Mouse (Mus musculus) cortical plate, adult 2 months (tissue): ENCODE data around the gene Olfm1. TPM values are rescaled to one million over a fixed set of nuclear protein-coding genes. Genes with fewer than 3 reads are reported as not detected.

Experiments used
- H3K27ac ChIP-seq: fragments of 200-500 bp; 2 replicates; pipeline ENCODE4 v1.5.1; 2012; ENCODE audit warnings: low read length, control low read depth, inconsistent platforms; ENCODE audit not compliant: insufficient read depth
- H3K4me1 ChIP-seq: fragments of 200-500 bp; 2 replicates; pipeline ENCODE4 v1.6.1; 2011; ENCODE audit warnings: low read length; ENCODE audit not compliant: control insufficient read depth, insufficient read depth
- H3K4me3 ChIP-seq: fragments of 200-500 bp; 2 replicates; pipeline ENCODE4 v1.5.1; 2011; ENCODE audit warnings: mild to moderate bottlenecking, low read length, control low read depth; ENCODE audit not compliant: insufficient read depth
- CTCF ChIP-seq: fragments of 200-500 bp; IDR thresholded peaks from 2 replicates; pipeline ENCODE4 v1.5.1; 2011; ENCODE audit warnings: mild to moderate bottlenecking, control low read depth, low read length; ENCODE audit not compliant: insufficient read depth; ENCODE audit errors: extremely low read depth
- POLR2A ChIP-seq: fragments of 200-500 bp; IDR thresholded peaks from 2 replicates; pipeline ENCODE4 v1.6.1; 2011; ENCODE audit warnings: mild to moderate bottlenecking, low read length, control low read depth; ENCODE audit not compliant: insufficient read depth; ENCODE audit errors: extremely low read depth
- polyA plus RNA-seq: library from polyadenylated mRNA; depleted of rRNA; stranded (reverse); fragments of >200 nt; gene quantifications from 2 replicates; pipeline ENCODE4 v1.2.3, GENCODE M21; 2012

Gene Olfm1
- polyA plus RNA-seq, 1 experiment = 1,426 TPM

GRCm38 (mm10) chr2:28246110-28246653, 53.4 kb downstream of the Olfm1 start:
- Histone ChIP-seq H3K4me1 (peaks cover 13% of the 10 kb centered on the region), H3K27ac (no peak overlapping the region), H3K4me3 (no peak overlapping the region)
- TF ChIP-seq CTCF (no peak), POLR2A (no peak)

DNA sequence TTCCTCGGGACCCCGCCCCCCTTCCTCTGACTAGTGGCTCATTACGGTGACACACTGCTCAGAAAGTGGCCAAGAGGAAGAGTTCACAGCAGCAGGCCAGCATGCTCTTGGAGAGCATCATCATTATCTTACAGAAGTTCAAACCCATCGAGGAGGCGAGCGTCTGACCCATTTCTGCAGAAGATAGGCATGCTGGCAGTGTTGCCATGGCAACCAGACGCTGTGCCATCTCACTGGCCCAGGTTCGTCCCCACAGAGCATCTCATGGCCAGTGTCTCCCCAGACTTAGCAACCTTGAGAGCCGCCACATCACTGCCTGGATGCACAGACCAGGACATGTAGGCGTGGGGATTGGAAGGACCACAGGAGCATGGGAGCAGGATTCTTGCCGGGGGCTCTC, 54.3 kb downstream of the Olfm1 start:
- Histone ChIP-seq H3K4me3 (no peak overlapping the region), H3K4me1 (peaks cover 13% of the 10 kb centered on the region), H3K27ac (no peak overlapping the region)
- TF ChIP-seq CTCF = no peak
- no peak for TF ChIP-seq POLR2A

DNA sequence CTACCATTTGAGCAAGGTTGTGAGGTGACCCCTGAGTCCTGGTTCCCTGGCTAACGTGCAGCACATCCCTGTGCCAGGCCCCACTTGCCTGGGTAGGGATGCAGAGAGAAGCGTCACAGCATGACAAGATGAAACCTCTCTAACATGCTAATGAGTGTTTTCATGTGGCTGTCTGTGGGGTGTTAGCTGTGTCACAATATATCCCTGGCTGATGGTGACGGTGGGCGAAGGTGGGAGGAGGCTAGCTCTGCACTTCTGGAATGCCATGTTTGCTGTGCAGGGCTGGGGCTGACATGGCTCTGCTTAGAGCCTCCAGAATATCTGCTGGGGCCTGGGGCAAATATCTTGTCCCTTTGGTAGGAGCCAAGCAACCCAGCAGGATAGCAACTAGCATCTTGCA, 59.8 kb downstream of the Olfm1 start:
- TF ChIP-seq POLR2A (no peak), CTCF (no peak)
- Histone ChIP-seq H3K4me1 (peaks cover 4% of the 10 kb centered on the region; the same call in 1 of the 2 replicates), H3K27ac (no peak overlapping the region), H3K4me3 (no peak overlapping the region)

GRCm38 (mm10) chr2:28256029-28256428, 63.2 kb downstream of the Olfm1 start:
- Histone ChIP-seq H3K27ac (peak overlapping the region; percentile 1; the same call in 1 of the 2 replicates), H3K4me1 (peaks cover 4% of the 10 kb centered on the region), H3K4me3 (no peak overlapping the region)
- TF ChIP-seq POLR2A (no peak), CTCF (no peak)

- H3K4me3 ChIP-seq = no peak overlapping the region
- peaks cover 3% of the 10 kb centered on the region; the same call in 1 of the 2 replicates for H3K4me1 ChIP-seq
- TF ChIP-seq POLR2A = no peak
- TF ChIP-seq CTCF = no peak
- H3K27ac ChIP-seq = no peak overlapping the region
These were observed 68.6 kb downstream of the Olfm1 start for GRCm38 (mm10) chr2:28261438-28261837.

DNA sequence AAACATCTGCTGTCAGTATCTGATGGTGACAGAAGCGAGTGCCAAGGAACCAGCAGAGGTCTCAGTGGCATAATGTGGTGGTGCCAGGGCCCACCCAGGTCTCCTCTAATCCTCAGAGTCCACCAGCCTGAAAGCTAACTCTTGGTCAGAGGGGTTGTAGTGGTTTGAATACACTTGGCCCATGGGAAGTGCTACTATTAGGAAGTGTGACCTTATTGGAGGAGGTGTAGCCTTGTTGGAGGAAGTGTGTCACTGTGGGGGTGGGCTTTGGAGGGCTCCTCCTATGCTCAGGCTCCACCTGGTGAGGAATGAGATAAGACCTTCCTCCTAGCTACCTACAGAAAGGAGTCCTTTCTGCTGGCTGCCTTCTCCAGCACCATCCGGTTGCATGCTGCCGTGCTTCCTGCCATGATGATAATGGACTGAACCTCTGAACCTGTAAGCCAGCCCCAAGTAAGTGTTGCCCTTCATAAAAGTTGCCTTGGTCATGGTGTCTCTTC, 75.0 kb downstream of the Olfm1 start:
- Histone ChIP-seq H3K4me3 (no peak overlapping the region), H3K4me1 (peaks cover 5% of the 10 kb centered on the region), H3K27ac (no peak overlapping the region)
- TF ChIP-seq POLR2A (no peak), CTCF (no peak)

DNA sequence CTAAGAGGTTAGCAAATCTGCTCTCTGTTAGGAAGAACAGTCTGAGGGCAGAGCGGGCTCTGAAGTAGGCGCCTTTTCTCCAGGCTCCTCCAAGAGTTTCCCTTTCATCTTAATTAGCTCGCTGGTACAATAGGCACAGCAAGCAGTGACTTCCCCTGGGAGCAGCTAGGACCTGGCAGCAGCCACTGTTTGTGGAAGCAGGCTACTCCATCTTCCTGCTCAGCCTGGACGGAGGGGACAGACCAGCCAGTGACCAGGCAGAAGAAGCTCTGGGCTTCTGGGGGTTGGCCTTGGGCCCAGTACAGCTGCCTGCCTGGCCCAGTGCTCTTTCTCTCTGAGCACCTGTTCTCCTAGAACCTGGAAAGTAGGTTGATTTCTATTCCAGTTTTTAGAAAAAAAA, 77.8 kb downstream of the Olfm1 start:
- H3K27ac ChIP-seq = no peak overlapping the region
- no peak overlapping the region for H3K4me3 ChIP-seq
- H3K4me1 ChIP-seq = peaks cover 7% of the 10 kb centered on the region
- no peak for TF ChIP-seq POLR2A
- no peak for TF ChIP-seq CTCF

- H3K27ac ChIP-seq = peak overlapping the region; percentile 54; the same call in 1 of the 2 replicates
- no peak for TF ChIP-seq CTCF
- no peak for TF ChIP-seq POLR2A
- peaks cover 7% of the 10 kb centered on the region for H3K4me1 ChIP-seq
- no peak overlapping the region for H3K4me3 ChIP-seq
These were observed 79.6 kb downstream of the Olfm1 start for GRCm38 (mm10) chr2:28272218-28272965.

- TF ChIP-seq CTCF (no peak), POLR2A (no peak)
- Histone ChIP-seq H3K4me1 (peaks cover 9% of the 10 kb centered on the region), H3K27ac (no peak overlapping the region), H3K4me3 (no peak overlapping the region)
These were observed 81.2 kb downstream of the Olfm1 start for GRCm38 (mm10) chr2:28274006-28274405.

DNA sequence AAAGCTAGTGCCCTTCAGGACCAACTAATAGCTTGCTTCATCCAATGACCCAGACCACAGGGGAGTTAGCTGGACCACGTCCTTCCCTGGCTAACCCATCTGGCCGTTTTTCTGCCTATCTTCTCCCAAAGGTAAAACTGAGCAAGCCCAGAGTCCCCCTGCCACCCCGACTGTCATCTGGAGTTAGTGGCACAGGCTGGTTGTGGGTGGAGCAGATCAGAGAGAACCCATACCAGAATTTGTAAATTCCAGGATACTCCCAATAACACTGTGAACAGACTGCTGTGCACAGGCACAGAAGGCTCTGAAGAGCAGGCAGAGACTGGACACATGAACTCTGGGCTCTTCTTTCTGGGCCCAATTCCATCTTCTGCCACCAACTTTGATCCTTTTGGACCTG, 82.6 kb downstream of the Olfm1 start:
- H3K27ac ChIP-seq = no peak overlapping the region; the same call in 1 of the 2 replicates
- TF ChIP-seq POLR2A (no peak), CTCF (no peak)
- no peak overlapping the region for H3K4me3 ChIP-seq
- H3K4me1 ChIP-seq = peaks cover 9% of the 10 kb centered on the region
